Mouse (Mus musculus) MEL (cell line): Measurements from ENCODE around the gene Gstt3. TPM values are rescaled to one million over a fixed set of nuclear protein-coding genes. Genes with fewer than 3 reads are reported as not detected.
A peak's percentile ranks its signal among the peaks of the same experiment; 100 is the strongest.

ENCODE experiments used
- DNase-seq: peaks from one replicate; pipeline ENCODE4 v3.0.0; 2011; ENCODE audit warnings: low read depth, low spot score
- H3K27ac ChIP-seq: 2 replicates; pipeline ENCODE4 v1.5.1; 2012; ENCODE audit warnings: low read depth, mild to moderate bottlenecking, control low read depth, low read length, moderate library complexity; ENCODE audit not compliant: control insufficient read depth
- H3K27me3 ChIP-seq, 2 experiments: fragments of 150-350 bp in 1 of 2; sonication (generic) in 1 of 2; 2 replicates each; pipeline ENCODE4 v1.6.1; 2012; ENCODE audit warnings: low read length in 2 of 2, mild to moderate bottlenecking in 2 of 2, improper control_type of control experiment in 1 of 2, moderate library complexity in 1 of 2; ENCODE audit not compliant: insufficient read depth in 2 of 2, control insufficient read depth in 1 of 2
- H3K36me3 ChIP-seq, 2 experiments: 2 replicates each; pipeline ENCODE4 v1.6.1; 2012 to 2014; ENCODE audit warnings: low read length in 2 of 2, improper control_type of control experiment in 1 of 2, inconsistent platforms in 1 of 2, mild to moderate bottlenecking in 1 of 2; ENCODE audit not compliant: insufficient read depth in 2 of 2, control insufficient read depth in 1 of 2
- H3K4me1 ChIP-seq, 2 experiments: fragments of 150-350 bp in 1 of 2; sonication (generic) in 1 of 2; 2 replicates each; pipeline ENCODE4 v1.6.1; 2012; ENCODE audit warnings: low read length in 2 of 2, improper control_type of control experiment in 1 of 2, mild to moderate bottlenecking in 1 of 2; ENCODE audit not compliant: insufficient read depth in 2 of 2, control insufficient read depth in 1 of 2
- H3K4me3 ChIP-seq, 2 experiments: fragments of 150-350 bp in 1 of 2; sonication (generic) in 1 of 2; 2 replicates each; pipeline ENCODE4 v1.5.1; 2012; ENCODE audit warnings: low read depth in 2 of 2, low read length in 2 of 2, mild to moderate bottlenecking in 2 of 2, moderate library complexity in 2 of 2, control low read depth in 1 of 2, improper control_type of control experiment in 1 of 2; ENCODE audit not compliant: control insufficient read depth in 1 of 2, insufficient read depth in 1 of 2
- H3K79me2 ChIP-seq: 2 replicates; pipeline ENCODE4 v1.6.1; 2012; ENCODE audit warnings: mild to moderate bottlenecking, low read length, moderate library complexity; ENCODE audit not compliant: control insufficient read depth, poor library complexity, insufficient read depth
- H3K9ac ChIP-seq: 2 replicates; pipeline ENCODE4 v1.6.1; 2012; ENCODE audit warnings: low read depth, mild to moderate bottlenecking, control low read depth, low read length, moderate library complexity; ENCODE audit not compliant: control insufficient read depth, poor library complexity, severe bottlenecking
- H3K9me3 ChIP-seq: fragments of 150-350 bp; sonication (generic); replicated peaks from 2 replicates; pipeline ENCODE4 v1.6.1; 2012; ENCODE audit warnings: mild to moderate bottlenecking, low read length, improper control_type of control experiment, moderate library complexity; ENCODE audit not compliant: insufficient read depth
- BHLHE40 ChIP-seq: IDR thresholded peaks from 2 replicates; pipeline ENCODE4 v1.6.1; 2012; ENCODE audit warnings: low read depth, mild to moderate bottlenecking, inconsistent platforms, low read length, improper control_type of control experiment, borderline replicate concordance
- ELF1 ChIP-seq: IDR thresholded peaks from 2 replicates; pipeline ENCODE4 v1.6.1; 2014; ENCODE audit warnings: low read depth, mild to moderate bottlenecking, inconsistent platforms, low read length, improper control_type of control experiment, moderate library complexity
- EP300 ChIP-seq, 2 experiments: IDR thresholded peaks; 2 replicates each; pipeline ENCODE4 v1.6.1; 2011; ENCODE audit warnings: improper control_type of control experiment in 2 of 2, low read length in 2 of 2, low read depth in 1 of 2, mild to moderate bottlenecking in 1 of 2
- ETS1 ChIP-seq: IDR thresholded peaks from 2 replicates; pipeline ENCODE4 v1.6.1; 2012; ENCODE audit warnings: low read depth, mild to moderate bottlenecking, inconsistent platforms, low read length, improper control_type of control experiment, moderate library complexity
- GATA1 ChIP-seq: IDR thresholded peaks from 2 replicates; pipeline ENCODE4 v1.6.1; 2011; ENCODE audit warnings: low read depth, low read length, improper control_type of control experiment
- HCFC1 ChIP-seq: IDR thresholded peaks from 2 replicates; pipeline ENCODE4 v1.6.1; 2012; ENCODE audit warnings: low read depth, mild to moderate bottlenecking, inconsistent platforms, low read length, improper control_type of control experiment, moderate library complexity
- JUND ChIP-seq: IDR thresholded peaks from 2 replicates; pipeline ENCODE4 v1.6.1; 2011; ENCODE audit warnings: low read depth, mild to moderate bottlenecking, improper control_type of control experiment, low read length
- KAT2A ChIP-seq: conservative IDR thresholded peaks from 2 replicates; pipeline ENCODE4 v1.6.1; 2012; ENCODE audit warnings: low read depth, low read length, improper control_type of control experiment, inconsistent platforms
- MXI1 ChIP-seq: IDR thresholded peaks from 2 replicates; pipeline ENCODE4 v1.6.1; 2011; ENCODE audit warnings: mild to moderate bottlenecking, low read depth, low read length, improper control_type of control experiment
- MYB ChIP-seq: IDR thresholded peaks from 2 replicates; pipeline ENCODE4 v1.6.1; 2011; ENCODE audit warnings: mild to moderate bottlenecking, low read depth, low read length, improper control_type of control experiment
- MYC ChIP-seq: IDR thresholded peaks from 2 replicates; pipeline ENCODE4 v1.6.1; 2011; ENCODE audit warnings: low read depth, mild to moderate bottlenecking, low read length, improper control_type of control experiment, moderate library complexity
- NELFE ChIP-seq: IDR thresholded peaks from 2 replicates; pipeline ENCODE4 v1.6.1; 2011; ENCODE audit warnings: low read depth, low read length, improper control_type of control experiment
- POLR2A ChIP-seq, 2 experiments: IDR thresholded peaks; 2 replicates each; pipeline ENCODE4 v1.6.1; 2011 to 2012; ENCODE audit warnings: low read length in 2 of 2, mild to moderate bottlenecking in 2 of 2, control low read depth in 1 of 2, improper control_type of control experiment in 1 of 2, low read depth in 1 of 2, moderate library complexity in 1 of 2; ENCODE audit not compliant: control insufficient read depth in 1 of 2, insufficient read depth in 1 of 2, poor library complexity in 1 of 2
- POLR2AphosphoS2 ChIP-seq: IDR thresholded peaks from 2 replicates; pipeline ENCODE4 v1.6.1; 2011; ENCODE audit warnings: low read length, improper control_type of control experiment
- RAD21 ChIP-seq: IDR thresholded peaks from 2 replicates; pipeline ENCODE4 v1.6.1; 2011; ENCODE audit warnings: mild to moderate bottlenecking, low read depth, low read length, improper control_type of control experiment
- RCOR1 ChIP-seq: IDR thresholded peaks from 2 replicates; pipeline ENCODE4 v1.6.1; 2012; ENCODE audit warnings: low read depth, mild to moderate bottlenecking, inconsistent platforms, low read length, improper control_type of control experiment
- SIN3A ChIP-seq: IDR thresholded peaks from 2 replicates; pipeline ENCODE4 v1.6.1; 2012; ENCODE audit warnings: low read length, improper control_type of control experiment, inconsistent platforms
- SMC3 ChIP-seq: IDR thresholded peaks from 2 replicates; pipeline ENCODE4 v1.6.1; 2011; ENCODE audit warnings: low read depth, low read length, improper control_type of control experiment
- TBP ChIP-seq: IDR thresholded peaks from 2 replicates; pipeline ENCODE4 v1.8.0; 2011; ENCODE audit warnings: low read depth, low read length, improper control_type of control experiment
- UBTF ChIP-seq: IDR thresholded peaks from 2 replicates; pipeline ENCODE4 v1.6.1; 2012; ENCODE audit warnings: low read depth, mild to moderate bottlenecking, inconsistent platforms, low read length, improper control_type of control experiment, moderate library complexity, borderline replicate concordance; ENCODE audit not compliant: insufficient read depth
- USF1 ChIP-seq: IDR thresholded peaks from 2 replicates; pipeline ENCODE4 v1.6.1; 2014; ENCODE audit warnings: low read depth, mild to moderate bottlenecking, inconsistent platforms, low read length, improper control_type of control experiment, moderate library complexity
- USF2 ChIP-seq, 2 experiments: IDR thresholded peaks; 2 replicates each; pipeline ENCODE4 v1.6.1; 2011 to 2012; ENCODE audit warnings: improper control_type of control experiment in 2 of 2, low read length in 2 of 2, borderline replicate concordance in 1 of 2, inconsistent platforms in 1 of 2, low read depth in 1 of 2, mild to moderate bottlenecking in 1 of 2; ENCODE audit not compliant: insufficient read depth in 1 of 2
- ZC3H11A ChIP-seq: IDR thresholded peaks from 2 replicates; pipeline ENCODE4 v1.6.1; 2012; ENCODE audit warnings: low read depth, mild to moderate bottlenecking, inconsistent platforms, low read length, improper control_type of control experiment
- ZKSCAN1 ChIP-seq: IDR thresholded peaks from 2 replicates; pipeline ENCODE4 v1.6.1; 2012; ENCODE audit warnings: low read depth, mild to moderate bottlenecking, inconsistent platforms, low read length, improper control_type of control experiment, moderate library complexity
- polyA plus RNA-seq, 2 experiments: library from polyadenylated mRNA; stranded (reverse) in 1 of 2; unstranded in 1 of 2; fragments of >175 nt in 1 of 2; fragments of >200 nt in 1 of 2; gene quantifications; 2 replicates each; pipeline versions ENCODE4 v1.2.1 to v1.2.4; 2012; ENCODE audit warnings: low replicate concordance in 2 of 2, low read depth in 1 of 2; ENCODE audit not compliant: insufficient read length in 2 of 2, insufficient read depth in 1 of 2, missing spikeins in 1 of 2
- total RNA-seq: library from RNA; depleted of rRNA; stranded (reverse); fragments of 300-350 nt; gene quantifications from 2 replicates; pipeline ENCODE4 v1.2.3, GENCODE M21; 2012

Gene Gstt3
- total and polyA plus RNA-seq, 3 experiments: 4.0 to 10.2 TPM; not detected in 1

DNA sequence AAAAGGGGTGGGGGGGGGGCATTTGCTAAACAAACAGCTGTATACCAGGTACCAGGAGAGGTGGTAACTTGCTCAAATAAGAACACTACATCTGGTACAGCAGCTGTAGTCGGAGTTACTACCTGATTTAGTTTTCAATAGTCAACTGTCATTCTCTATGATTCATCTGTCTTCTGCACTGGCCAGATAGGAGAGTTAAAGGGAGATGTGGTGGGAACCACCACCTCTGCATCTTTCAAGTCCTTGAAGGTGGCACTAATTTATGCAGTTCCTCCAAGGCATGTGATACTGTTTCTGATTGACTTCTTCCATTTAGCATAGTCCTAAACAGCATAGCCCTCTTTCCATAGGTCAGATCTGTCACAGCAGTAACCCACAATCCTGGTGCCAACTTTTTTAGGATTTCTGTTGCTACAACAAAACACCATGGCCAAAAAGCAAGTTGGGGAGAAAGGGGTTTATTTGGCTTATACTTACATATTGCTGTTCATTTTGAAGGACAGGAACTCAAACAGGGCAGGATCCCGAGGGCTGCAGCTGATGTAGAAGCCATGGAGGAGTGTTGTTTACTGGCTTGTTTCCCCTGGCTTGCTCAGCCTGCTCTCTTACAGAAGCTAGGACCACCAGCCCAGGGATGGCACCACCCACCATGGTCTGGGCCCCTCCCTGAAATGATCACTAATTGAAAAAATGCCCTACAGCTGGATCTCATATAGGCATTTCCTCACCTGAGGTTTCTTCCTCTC, 48.5 kb upstream of the Gstt3 start (continued):
- TF ChIP-seq MYB (no peak), POLR2A (IDR thresholded peaks at IDR 0.05; ENCODE audit: control insufficient read depth in 1 of 2, insufficient read depth in 1 of 2, low read depth in 1 of 2, low read length in 2 of 2, poor library complexity in 1 of 2) (peak in 1 of 2 experiments; percentile 89; a peak in 3 of 4 replicates), SIN3A (no peak), SMC3 (no peak), MYC (no peak), GATA1 (peak; percentile 64), ZC3H11A (no peak), ETS1 (peak; percentile 57; the same call in 1 of the 2 replicates), MXI1 (no peak), RAD21 (no peak), ZKSCAN1 (no peak), POLR2AphosphoS2 (0 out of 2 replicates have a peak, but pooled peaks have one; percentile 34)
- TF ChIP-seq, all 39 proteins: peak for 12

DNA sequence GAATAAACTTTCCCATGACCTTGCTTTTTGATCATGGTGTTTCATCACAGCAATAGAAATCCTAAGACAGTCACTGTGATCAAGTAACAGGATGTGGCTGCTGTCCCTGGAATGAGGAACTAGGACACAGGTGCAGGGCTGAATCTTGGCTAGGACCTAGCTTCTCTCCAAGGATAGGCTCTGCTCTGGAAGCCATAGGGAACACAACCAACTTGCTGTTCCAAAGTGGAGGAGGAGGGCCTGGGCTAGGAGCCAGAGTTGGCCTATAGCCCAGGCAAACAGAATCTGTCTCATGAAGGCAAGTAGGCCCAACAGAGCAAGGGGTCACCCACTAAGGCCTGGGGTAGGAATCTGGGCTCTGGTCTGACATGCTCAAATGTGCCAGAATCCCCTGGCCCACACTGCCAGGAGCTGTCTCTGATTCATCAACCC, 47.3 kb upstream of the Gstt3 start:
- H3K27me3 ChIP-seq: no peaks in the 10 kb centered on the region
- H3K4me3 ChIP-seq: no peak overlapping the region
- peak overlapping the region; percentile 43; the same call in 1 of the 2 replicates for H3K27ac ChIP-seq
- no peaks in the 10 kb centered on the region for H3K79me2 ChIP-seq
- H3K36me3 ChIP-seq: peaks cover 0 to 36% of the 10 kb centered on the region in 2 experiments; a peak in 2 of 4 replicates
- no peak overlapping the region for H3K9ac ChIP-seq
- no peaks in the 10 kb centered on the region for H3K9me3 ChIP-seq
- H3K4me1 ChIP-seq: peaks cover 3 to 43% of the 10 kb centered on the region in 2 experiments
- TF ChIP-seq KAT2A: no peak
- TF ChIP-seq JUND: no peak
- TF ChIP-seq USF2 (IDR thresholded peaks at IDR 0.05; ENCODE audit: borderline replicate concordance in 1 of 2, insufficient read depth in 1 of 2, low read depth in 1 of 2, low read length in 2 of 2): no peak
- TF ChIP-seq EP300 (IDR thresholded peaks at IDR 0.05; ENCODE audit: low read depth in 1 of 2, low read length in 2 of 2): no peak
- TF ChIP-seq USF1: no peak
- no peak for TF ChIP-seq MYC
- TF ChIP-seq TBP: no peak
- TF ChIP-seq POLR2A (IDR thresholded peaks at IDR 0.05; ENCODE audit: control insufficient read depth in 1 of 2, insufficient read depth in 1 of 2, low read depth in 1 of 2, low read length in 2 of 2, poor library complexity in 1 of 2): no peak
- no peak for TF ChIP-seq UBTF
- no peak for TF ChIP-seq BHLHE40
- no peak for TF ChIP-seq ELF1
- TF ChIP-seq HCFC1: no peak
- TF ChIP-seq NELFE: no peak
- no peak for TF ChIP-seq MXI1
- no peak for TF ChIP-seq ZC3H11A
- no peak for TF ChIP-seq RCOR1
- TF ChIP-seq POLR2AphosphoS2: no peak
- no peak for TF ChIP-seq ZKSCAN1
- TF ChIP-seq GATA1: no peak
- peak; percentile 65 for DNase-seq
